Mouse (Mus musculus): Measurements from ENCODE around the gene Iqce. TPM values are rescaled to one million over a fixed set of nuclear protein-coding genes. Genes with fewer than 3 reads are reported as not detected.
A peak's percentile ranks its signal among the peaks of the same experiment; 100 is the strongest.

The Iqce gene
- polyA plus RNA-seq, 1 experiment = 12.5 TPM

DNA sequence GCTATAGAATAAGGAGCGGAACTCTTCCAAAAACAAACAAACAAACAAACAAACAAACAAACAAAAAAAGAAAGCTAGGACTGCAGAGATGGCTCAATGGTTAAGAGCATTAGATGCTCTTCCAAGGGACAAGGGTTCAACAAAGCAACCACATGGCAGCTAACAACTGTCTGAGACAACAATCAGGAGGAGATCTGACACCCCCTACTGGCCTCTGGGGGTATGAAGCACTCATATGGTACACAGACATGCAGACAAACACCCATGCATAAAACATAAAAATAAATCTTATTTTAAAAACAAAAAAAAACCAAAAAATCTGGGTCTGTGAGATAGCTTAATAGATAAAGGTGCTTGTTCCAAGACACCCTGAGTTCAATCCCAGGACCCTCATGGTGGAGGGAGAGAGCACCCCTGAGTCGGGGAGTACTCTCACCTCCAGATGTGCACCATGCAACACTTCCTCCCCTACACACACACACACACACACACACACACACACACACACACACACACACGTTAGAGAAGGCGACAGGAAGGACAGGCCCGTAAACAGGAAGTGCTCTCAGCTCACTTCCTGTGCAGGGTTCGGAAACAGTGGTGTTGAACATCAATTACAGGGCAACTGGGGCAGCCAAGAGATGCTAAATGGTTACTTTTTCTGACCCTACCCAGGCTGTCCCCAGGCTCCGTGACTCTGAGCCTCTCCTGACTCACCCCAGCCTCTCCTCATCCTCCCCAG is 65.7 kb downstream of the Iqce start:
- peaks cover 24% of the 10 kb centered on the region for H3K4me1 ChIP-seq (ENCODE audit: control insufficient read depth, insufficient read depth, insufficient read length)
- peak; percentile 58 for DNase-seq (ENCODE audit: low read depth in 1 of 2, low spot score in 2 of 2)
- no peaks in the 10 kb centered on the region for H3K27me3 ChIP-seq (ENCODE audit: control insufficient read depth, insufficient read depth, low read length)
- 31% methylated on average over 7 of the region's 7 CpGs for WGBS
- peaks cover 16% of the 10 kb centered on the region for H3K36me3 ChIP-seq (ENCODE audit: control insufficient read depth, insufficient read depth, low read length)
- TF ChIP-seq CTCF (IDR thresholded peaks at IDR 0.05; ENCODE audit: extremely low read depth, insufficient read depth, insufficient read length, insufficient replicate concordance) (no peak), POLR2A (IDR thresholded peaks at IDR 0.05; ENCODE audit: low read depth, low read length) (no peak)
- no peak overlapping the region for H3K4me3 ChIP-seq (ENCODE audit: extremely low read depth, insufficient read depth, insufficient read length)
- peak overlapping the region; percentile 93 for H3K27ac ChIP-seq (ENCODE audit: insufficient read depth, low read length)

DNA sequence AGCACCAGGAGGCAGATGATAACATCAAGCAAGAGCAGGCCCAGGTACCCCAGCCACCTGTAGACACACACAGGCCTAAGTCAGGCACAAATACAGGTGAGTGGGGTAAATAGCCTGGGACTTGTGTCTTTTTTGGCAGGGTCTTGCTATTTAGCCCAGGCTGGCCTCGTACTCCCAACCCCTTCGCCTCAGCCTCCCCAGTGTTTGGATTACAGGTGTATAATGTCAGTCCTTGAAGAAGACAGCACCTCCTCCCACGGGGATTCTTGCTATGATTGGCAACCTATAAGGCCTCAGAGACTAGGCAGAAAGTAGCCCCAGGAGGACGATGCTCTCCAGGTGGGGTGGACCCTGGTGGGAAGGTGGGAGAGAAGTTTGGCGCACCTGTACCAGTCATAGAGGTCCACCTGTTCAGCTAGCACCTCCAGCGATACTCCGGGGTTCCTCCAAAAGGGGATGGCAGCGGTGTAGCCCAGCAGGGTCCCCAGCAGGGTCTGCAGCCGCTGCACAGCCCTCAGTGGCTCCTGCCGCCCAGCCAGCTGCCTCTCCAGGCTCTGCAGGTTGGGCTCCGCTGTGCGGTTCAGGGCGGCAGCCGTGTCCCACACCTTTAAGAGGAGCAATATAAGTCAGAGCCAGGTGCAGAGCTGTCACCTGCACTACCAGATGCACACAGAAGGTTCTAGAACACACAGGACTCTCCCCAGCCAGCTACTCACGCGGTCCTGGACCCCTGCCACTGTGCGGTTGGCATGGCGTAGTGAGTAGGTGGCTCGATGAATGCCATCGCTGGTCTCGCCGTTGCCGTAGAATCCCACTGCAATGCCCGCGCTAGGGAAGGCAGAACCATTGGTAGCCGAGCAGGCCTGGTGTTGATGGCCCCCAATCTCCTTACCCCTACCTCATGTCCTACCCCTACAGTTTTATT is 67.1 kb downstream of the Iqce start:
- H3K4me1 ChIP-seq (ENCODE audit: control insufficient read depth, insufficient read depth, insufficient read length) = peaks cover 15% of the 10 kb centered on the region; the same call in 1 of the 2 replicates
- H3K4me3 ChIP-seq (ENCODE audit: extremely low read depth, insufficient read depth, insufficient read length) = no peak overlapping the region
- no peaks in the 10 kb centered on the region for H3K27me3 ChIP-seq (ENCODE audit: control insufficient read depth, insufficient read depth, low read length)
- 97% methylated on average over 26 of the region's 26 CpGs for WGBS
- H3K36me3 ChIP-seq (ENCODE audit: control insufficient read depth, insufficient read depth, low read length) = peaks cover 22% of the 10 kb centered on the region
- TF ChIP-seq POLR2A (IDR thresholded peaks at IDR 0.05; ENCODE audit: low read depth, low read length) (no peak), CTCF (IDR thresholded peaks at IDR 0.05; ENCODE audit: extremely low read depth, insufficient read depth, insufficient read length, insufficient replicate concordance) (no peak)
- H3K27ac ChIP-seq (ENCODE audit: insufficient read depth, low read length) = no peak overlapping the region
- no peak for DNase-seq (ENCODE audit: low read depth in 1 of 2, low spot score in 2 of 2)

DNA sequence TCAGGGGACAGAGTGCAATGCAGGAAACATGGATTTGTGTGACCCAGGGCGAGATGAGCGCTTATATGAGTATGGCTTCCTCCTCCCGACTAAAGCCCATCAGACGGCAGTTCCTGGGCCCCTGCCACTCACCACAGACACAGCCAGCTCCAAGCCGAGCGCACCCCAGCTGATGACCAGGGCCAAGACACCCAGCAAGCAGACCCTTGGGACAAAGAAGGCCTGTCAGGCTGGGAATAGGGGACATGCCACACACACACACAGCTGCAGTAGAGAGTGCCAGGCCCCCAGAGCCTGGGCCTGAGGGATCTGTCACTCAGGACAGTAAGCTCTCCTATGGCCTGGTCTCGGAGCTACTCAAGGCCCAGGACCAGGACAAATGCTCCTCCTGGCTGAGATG is 68.7 kb downstream of the Iqce start:
- 96% methylated on average over 7 of the region's 7 CpGs for WGBS
- peaks cover 15% of the 10 kb centered on the region; the same call in 1 of the 2 replicates for H3K4me1 ChIP-seq (ENCODE audit: control insufficient read depth, insufficient read depth, insufficient read length)

DNA sequence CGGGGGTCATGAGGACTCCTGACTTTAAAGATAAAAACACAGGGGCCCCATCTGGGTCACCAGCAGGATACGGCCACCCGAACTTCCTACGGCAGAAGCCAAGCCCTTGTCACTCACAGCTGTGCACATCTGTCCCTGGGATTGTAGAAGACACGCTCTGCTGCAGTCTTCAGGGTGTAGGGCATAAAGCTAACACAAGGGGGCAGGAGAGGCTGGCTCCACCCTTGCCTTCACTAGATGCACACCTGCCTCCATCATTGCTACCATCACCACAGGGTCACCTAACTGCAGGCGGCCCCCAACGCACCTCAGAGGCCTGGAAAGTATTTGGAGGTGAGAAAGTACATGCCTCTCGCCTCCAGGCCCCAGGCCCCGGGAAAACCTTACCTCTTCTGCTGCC is 73.2 kb downstream of the Iqce start:
- Histone ChIP-seq H3K4me3 (ENCODE audit: extremely low read depth, insufficient read depth, insufficient read length) (no peak overlapping the region), H3K36me3 (ENCODE audit: control insufficient read depth, insufficient read depth, low read length) (peaks cover 37% of the 10 kb centered on the region), H3K27ac (ENCODE audit: insufficient read depth, low read length) (no peak overlapping the region), H3K4me1 (ENCODE audit: control insufficient read depth, insufficient read depth, insufficient read length) (no peaks in the 10 kb centered on the region), H3K27me3 (ENCODE audit: control insufficient read depth, insufficient read depth, low read length) (no peaks in the 10 kb centered on the region)
- DNase-seq (ENCODE audit: low read depth in 1 of 2, low spot score in 2 of 2) = no peak
- WGBS = 87% methylated on average over 9 of the region's 9 CpGs
- TF ChIP-seq CTCF (IDR thresholded peaks at IDR 0.05; ENCODE audit: extremely low read depth, insufficient read depth, insufficient read length, insufficient replicate concordance) = peak; percentile 51; the same call in 1 of the 2 replicates
- TF ChIP-seq POLR2A (IDR thresholded peaks at IDR 0.05; ENCODE audit: low read depth, low read length) = no peak

More for the DNA sequence above, 68.7 kb downstream of the Iqce start:
- no peak for TF ChIP-seq CTCF (IDR thresholded peaks at IDR 0.05; ENCODE audit: extremely low read depth, insufficient read depth, insufficient read length, insufficient replicate concordance)
- TF ChIP-seq POLR2A (IDR thresholded peaks at IDR 0.05; ENCODE audit: low read depth, low read length) = no peak
- no peak for DNase-seq (ENCODE audit: low read depth in 1 of 2, low spot score in 2 of 2)
- Histone ChIP-seq H3K27me3 (ENCODE audit: control insufficient read depth, insufficient read depth, low read length) (no peaks in the 10 kb centered on the region), H3K4me3 (ENCODE audit: extremely low read depth, insufficient read depth, insufficient read length) (no peak overlapping the region), H3K36me3 (ENCODE audit: control insufficient read depth, insufficient read depth, low read length) (peaks cover 26% of the 10 kb centered on the region), H3K27ac (ENCODE audit: insufficient read depth, low read length) (no peak overlapping the region)

DNA sequence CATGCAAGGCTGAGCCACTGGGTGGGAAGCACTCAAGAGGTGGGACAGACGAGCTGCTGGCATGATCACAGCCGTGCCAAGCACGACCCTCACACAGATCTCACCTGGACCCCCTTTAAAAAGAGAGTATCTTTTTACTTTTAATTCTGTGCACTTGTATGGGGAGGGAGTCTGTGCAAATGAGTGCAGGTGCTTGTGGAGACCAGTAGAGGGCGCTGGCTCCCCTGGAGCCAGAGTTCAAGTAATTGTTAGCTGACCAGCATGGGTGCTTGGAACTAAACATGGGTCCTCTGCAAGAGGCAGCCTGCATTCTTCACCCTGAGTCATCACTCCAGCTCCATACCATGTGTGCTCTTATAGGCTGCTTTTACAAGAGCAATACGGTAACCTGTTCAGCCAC is 74.6 kb downstream of the Iqce start:
- H3K27ac ChIP-seq (ENCODE audit: insufficient read depth, low read length) = no peak overlapping the region
- no peaks in the 10 kb centered on the region for H3K4me1 ChIP-seq (ENCODE audit: control insufficient read depth, insufficient read depth, insufficient read length)
- no peak for TF ChIP-seq POLR2A (IDR thresholded peaks at IDR 0.05; ENCODE audit: low read depth, low read length)
- no peak for TF ChIP-seq CTCF (IDR thresholded peaks at IDR 0.05; ENCODE audit: extremely low read depth, insufficient read depth, insufficient read length, insufficient replicate concordance)
- H3K27me3 ChIP-seq (ENCODE audit: control insufficient read depth, insufficient read depth, low read length) = no peaks in the 10 kb centered on the region
- H3K36me3 ChIP-seq (ENCODE audit: control insufficient read depth, insufficient read depth, low read length) = peaks cover 40% of the 10 kb centered on the region
- H3K4me3 ChIP-seq (ENCODE audit: extremely low read depth, insufficient read depth, insufficient read length) = no peak overlapping the region
- no peak for DNase-seq (ENCODE audit: low read depth in 1 of 2, low spot score in 2 of 2)
- 96% methylated on average over 5 of the region's 5 CpGs for WGBS

DNA sequence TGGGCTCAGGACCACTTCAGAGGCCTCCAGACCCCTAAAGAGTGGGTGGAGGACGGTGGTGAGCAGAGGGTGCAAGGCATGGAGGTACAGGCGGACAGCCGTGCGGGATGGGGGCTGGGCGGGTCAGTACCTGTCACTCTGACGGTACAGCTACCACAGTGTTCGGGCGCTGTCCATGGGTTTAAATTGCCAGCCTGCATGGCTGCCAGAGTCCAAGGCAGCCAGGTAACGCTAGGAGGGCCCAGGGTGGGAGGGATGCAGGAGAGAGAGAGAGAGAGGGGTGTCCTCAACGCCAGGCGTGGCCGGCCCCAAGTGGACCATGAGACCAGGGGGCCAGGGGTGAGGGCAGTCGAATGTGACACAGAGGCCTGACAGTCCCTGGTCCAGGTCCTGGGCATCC is 77.2 kb downstream of the Iqce start:
- 94% methylated on average over 13 of the region's 13 CpGs for WGBS
- Histone ChIP-seq H3K27me3 (ENCODE audit: control insufficient read depth, insufficient read depth, low read length) (no peaks in the 10 kb centered on the region), H3K36me3 (ENCODE audit: control insufficient read depth, insufficient read depth, low read length) (peaks cover 33% of the 10 kb centered on the region), H3K4me1 (ENCODE audit: control insufficient read depth, insufficient read depth, insufficient read length) (no peaks in the 10 kb centered on the region), H3K27ac (ENCODE audit: insufficient read depth, low read length) (no peak overlapping the region), H3K4me3 (ENCODE audit: extremely low read depth, insufficient read depth, insufficient read length) (no peak overlapping the region)
- TF ChIP-seq CTCF (IDR thresholded peaks at IDR 0.05; ENCODE audit: extremely low read depth, insufficient read depth, insufficient read length, insufficient replicate concordance) (no peak), POLR2A (IDR thresholded peaks at IDR 0.05; ENCODE audit: low read depth, low read length) (no peak)
- DNase-seq (ENCODE audit: low read depth in 1 of 2, low spot score in 2 of 2) = no peak
